Mouse (Mus musculus) intestine, postnatal 0 days (tissue): ENCODE data around the gene Gm4952. TPM values are rescaled to one million over a fixed set of nuclear protein-coding genes. Genes with fewer than 3 reads are reported as not detected.

Experiments used
- ATAC-seq: fragments of 200-750 bp; cut with Nextera tagmentation; 2 replicates; pipeline ENCODE4 v1.8.0; 2017; ENCODE audit warnings: mild to moderate bottlenecking, moderate TSS enrichment, moderate library complexity
- H3K27ac ChIP-seq: fragments of 300-500 bp; sonication (generic); 2 replicates; pipeline ENCODE4 v1.5.1; 2014; ENCODE audit warnings: mild to moderate bottlenecking, low read depth, low read length, moderate library complexity
- H3K27me3 ChIP-seq: fragments of 300-500 bp; sonication (generic); replicated peaks from 2 replicates; pipeline ENCODE4 v1.6.1; 2014; ENCODE audit warnings: low read length, mixed read lengths; ENCODE audit not compliant: control insufficient read depth, insufficient read depth
- H3K36me3 ChIP-seq: fragments of 300-500 bp; sonication (generic); 2 replicates; pipeline ENCODE4 v1.6.1; 2014; ENCODE audit warnings: mild to moderate bottlenecking, moderate library complexity; ENCODE audit not compliant: control insufficient read depth, insufficient read depth
- H3K4me1 ChIP-seq: fragments of 300-500 bp; sonication (generic); replicated peaks from 2 replicates; pipeline ENCODE4 v1.6.1; 2014; ENCODE audit warnings: antibody characterized with exemption, low read length, mixed read lengths; ENCODE audit not compliant: control insufficient read depth, insufficient read depth
- H3K4me2 ChIP-seq: fragments of 300-500 bp; sonication (generic); replicated peaks from 2 replicates; pipeline ENCODE4 v1.6.1; 2014; ENCODE audit warnings: low read depth, mild to moderate bottlenecking, moderate library complexity
- H3K4me3 ChIP-seq: fragments of 300-500 bp; sonication (generic); 2 replicates; pipeline ENCODE4 v1.5.1; 2014; ENCODE audit warnings: low read depth, low read length
- H3K9ac ChIP-seq: fragments of 300-500 bp; sonication (generic); 2 replicates; pipeline ENCODE4 v1.6.1; 2014; ENCODE audit warnings: mild to moderate bottlenecking, low read depth, low read length
- H3K9me3 ChIP-seq: fragments of 300-500 bp; sonication (generic); 2 replicates; pipeline ENCODE4 v1.6.1; 2016; ENCODE audit warnings: mixed run types; ENCODE audit not compliant: control insufficient read depth
- CTCF ChIP-seq: sonication (generic); IDR thresholded peaks from 2 replicates; pipeline ENCODE4 v1.5.1; 2016; ENCODE audit warnings: low read depth, mild to moderate bottlenecking, control low read depth, antibody characterized with exemption, moderate library complexity
- WGBS: fragments of 180-500 bp; shearing (Covaris S2); extraction: QIAGEN DNeasy Blood & Tissue Kit; methylation state at CpG from one replicate; pipeline ENCODE4 v1.1.7; 2014; 5-methylcytosine and 5-hydroxymethylcytosine counted together
- polyA plus RNA-seq: library from polyadenylated mRNA; unstranded; fragments of >200 nt; fragmentation: Nextera tagmentation; extraction: Ambion mirVana; gene quantifications from 2 replicates; pipeline ENCODE4 v1.2.1, GENCODE M21; 2015

Gene Gm4952
- polyA plus RNA-seq, 1 experiment from 2014 or later = 0.13 TPM

GRCm38 (mm10) chr19:12670139-12670538, 70.4 kb downstream of the Gm4952 start, which contains the start of gene Olfr1442:
TSS of gene Olfr1442 (plus strand) at chr19:12670439.
- no peaks in the 10 kb centered on the region for H3K27me3 ChIP-seq
- no peak within 1 kb of the TSS for H3K4me2 ChIP-seq
- no peak for ATAC-seq
- no peak within 1 kb of the TSS for H3K9ac ChIP-seq
- no peak within 1 kb of the TSS for H3K4me3 ChIP-seq
- TF ChIP-seq CTCF = no peak
- H3K27ac ChIP-seq = no peak within 1 kb of the TSS
- H3K4me1 ChIP-seq = no peaks in the 10 kb centered on the region
- H3K9me3 ChIP-seq = no peaks in the 10 kb centered on the region
- no peaks in the 10 kb centered on the region for H3K36me3 ChIP-seq

- Histone ChIP-seq H3K9ac (no peak overlapping the region), H3K9me3 (no peaks in the 10 kb centered on the region), H3K4me3 (no peak overlapping the region), H3K27me3 (no peaks in the 10 kb centered on the region), H3K36me3 (no peaks in the 10 kb centered on the region), H3K4me2 (no peak overlapping the region), H3K27ac (no peak overlapping the region), H3K4me1 (no peaks in the 10 kb centered on the region)
- WGBS = 88% methylated on average over 4 of the region's 4 CpGs
- no peak for TF ChIP-seq CTCF
- no peak for ATAC-seq
Observed at GRCm38 (mm10) chr19:12671051-12671450, 71.3 kb downstream of the Gm4952 start.

- Histone ChIP-seq H3K4me2 (no peak within 1 kb of the TSS), H3K9ac (no peak within 1 kb of the TSS), H3K36me3 (no peaks in the 10 kb centered on the region), H3K4me3 (no peak within 1 kb of the TSS), H3K9me3 (no peaks in the 10 kb centered on the region), H3K27ac (no peak within 1 kb of the TSS), H3K27me3 (no peaks in the 10 kb centered on the region), H3K4me1 (no peaks in the 10 kb centered on the region)
- no peak for ATAC-seq
- no peak for TF ChIP-seq CTCF
- 74% methylated on average over 3 of the region's 3 CpGs for WGBS
Observed at GRCm38 (mm10) chr19:12677812-12678211, 78.0 kb downstream of the Gm4952 start, which contains the start of gene Olfr1443. TSS of gene Olfr1443 (plus strand) at chr19:12678112.

Other genes with a start within 250 kb of the Gm4952 start
- not detected in 2 replicates for gene Olfr1440, start 212.7 kb upstream of the Gm4952 start, polyA plus RNA-seq
- gene Olfr1441, start 182.5 kb upstream of the Gm4952 start, polyA plus RNA-seq = not detected in 2 replicates
- gene Pfpl, start 172.1 kb upstream of the Gm4952 start, polyA plus RNA-seq = not detected in 2 replicates
- gene Mpeg1, start 139.2 kb upstream of the Gm4952 start, polyA plus RNA-seq = 2.2 and 2.7 TPM in 2 replicates
- gene Dtx4, start 98.5 kb upstream of the Gm4952 start, polyA plus RNA-seq = 4.9 and 5.5 TPM in 2 replicates
- gene Fam111a, start 54.2 kb upstream of the Gm4952 start, polyA plus RNA-seq = 6.2 and 6.8 TPM in 2 replicates
- gene Glyat, start 33.3 kb downstream of the Gm4952 start, polyA plus RNA-seq = 2.8 and 3.5 TPM in 2 replicates
- gene Olfr1442, start 70.5 kb downstream of the Gm4952 start, polyA plus RNA-seq = not detected in 2 replicates
- not detected in 2 replicates for gene Olfr1443, start 78.1 kb downstream of the Gm4952 start, polyA plus RNA-seq
- gene Keg1, start 95.8 kb downstream of the Gm4952 start, polyA plus RNA-seq = 0.55 and 0.59 TPM in 2 replicates
- 0.93 and 1.1 TPM in 2 replicates for gene Cntf, start 165.7 kb downstream of the Gm4952 start, polyA plus RNA-seq
- 13.6 and 15.1 TPM in 2 replicates for gene Zfp91, start 196.2 kb downstream of the Gm4952 start, polyA plus RNA-seq
- 1.7 and 1.9 TPM in 2 replicates for gene Lpxn, start 196.2 kb downstream of the Gm4952 start, polyA plus RNA-seq
- not detected in 2 replicates for gene Gm5244, start 246.7 kb downstream of the Gm4952 start, polyA plus RNA-seq